Mouse (Mus musculus) neural tube, embryonic 14.5 days (tissue): ENCODE measurements around the gene Olfr633. TPM values are rescaled to one million over a fixed set of nuclear protein-coding genes. Genes with fewer than 3 reads are reported as not detected.

ENCODE experiments used
- ATAC-seq: fragments of 200-750 bp; cut with Nextera tagmentation; 2 replicates; pipeline ENCODE4 v1.8.0; 2017; ENCODE audit warnings: low read depth, mild to moderate bottlenecking, moderate TSS enrichment, moderate library complexity
- H3K27ac ChIP-seq: fragments of 300-500 bp; sonication (generic); 2 replicates; pipeline ENCODE4 v1.5.1; 2014; ENCODE audit warnings: low read depth, mild to moderate bottlenecking, control low read depth, low read length, moderate library complexity, mixed read lengths
- H3K27me3 ChIP-seq: fragments of 300-500 bp; sonication (generic); 2 replicates; pipeline ENCODE4 v1.6.1; 2014; ENCODE audit warnings: low read length; ENCODE audit not compliant: control insufficient read depth, insufficient read depth
- H3K36me3 ChIP-seq: fragments of 300-500 bp; sonication (generic); 2 replicates; pipeline ENCODE4 v1.6.1; 2014; ENCODE audit warnings: low read length, mixed read lengths; ENCODE audit not compliant: control insufficient read depth, insufficient read depth
- H3K4me1 ChIP-seq: fragments of 300-500 bp; sonication (generic); 2 replicates; pipeline ENCODE4 v1.6.1; 2014; ENCODE audit warnings: low read length; ENCODE audit not compliant: control insufficient read depth, insufficient read depth
- H3K4me2 ChIP-seq: fragments of 300-500 bp; sonication (generic); 2 replicates; pipeline ENCODE4 v1.6.1; 2014; ENCODE audit warnings: mild to moderate bottlenecking, low read depth, low read length, control low read depth
- H3K4me3 ChIP-seq: fragments of 300-500 bp; sonication (generic); 2 replicates; pipeline ENCODE4 v1.5.1; 2014; ENCODE audit warnings: low read depth, low read length, control low read depth, mixed read lengths
- H3K9ac ChIP-seq: fragments of 300-500 bp; sonication (generic); replicated peaks from 2 replicates; pipeline ENCODE4 v1.6.1; 2014; ENCODE audit warnings: low read depth, mild to moderate bottlenecking, control low read depth, low read length, mixed read lengths
- H3K9me3 ChIP-seq: fragments of 300-500 bp; sonication (generic); 2 replicates; pipeline ENCODE4 v1.6.1; 2016; ENCODE audit warnings: low read length; ENCODE audit not compliant: control insufficient read depth
- WGBS: fragments of 180-500 bp; shearing (Covaris S2); extraction: QIAGEN DNeasy Blood & Tissue Kit; methylation state at CpG from one replicate; pipeline ENCODE4 v1.1.7; 2014; 5-methylcytosine and 5-hydroxymethylcytosine counted together
- polyA plus RNA-seq: library from polyadenylated mRNA; unstranded; fragments of >200 nt; fragmentation: Nextera tagmentation; extraction: Ambion mirVana; gene quantifications from 2 replicates; pipeline ENCODE4 v1.2.1, GENCODE M21; 2014

Olfr633 gene
- polyA plus RNA-seq, 1 experiment from 2014 or later: not detected

DNA sequence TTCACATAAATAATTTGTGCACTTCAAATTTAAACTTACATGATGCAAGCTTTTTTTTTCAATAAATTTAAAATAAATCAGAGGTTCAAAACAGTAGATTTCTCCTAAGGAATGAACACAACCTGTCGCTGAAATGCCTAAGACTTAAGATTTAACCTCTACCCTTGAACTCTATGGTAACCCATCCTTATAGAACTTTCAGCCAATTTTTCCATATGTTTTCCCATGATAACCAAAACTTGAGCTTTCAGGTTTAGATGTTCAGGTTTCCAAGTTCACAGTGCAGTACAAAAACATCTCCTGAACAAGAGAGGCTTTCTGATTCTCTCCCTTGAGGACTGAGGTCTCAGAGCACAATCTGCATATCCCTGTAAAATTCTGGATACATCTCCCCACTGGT is 26.6 kb downstream of the Olfr633 start, which contains the start of gene Olfr635:
Gene Olfr635, plus strand, starts transcription at position 301 of the 400 bp plus-strand sequence.
- no peaks in the 10 kb centered on the region for H3K4me1 ChIP-seq
- no peak within 1 kb of the TSS for H3K4me2 ChIP-seq
- H3K27ac ChIP-seq: no peak within 1 kb of the TSS
- H3K4me3 ChIP-seq: no peak within 1 kb of the TSS
- H3K36me3 ChIP-seq: no peaks in the 10 kb centered on the region
- H3K9ac ChIP-seq: no peak within 1 kb of the TSS
- no peak for ATAC-seq
- no peaks in the 10 kb centered on the region for H3K9me3 ChIP-seq
- H3K27me3 ChIP-seq: no peaks in the 10 kb centered on the region
- WGBS: 83% methylated on average over 1 of the region's 1 CpGs

DNA sequence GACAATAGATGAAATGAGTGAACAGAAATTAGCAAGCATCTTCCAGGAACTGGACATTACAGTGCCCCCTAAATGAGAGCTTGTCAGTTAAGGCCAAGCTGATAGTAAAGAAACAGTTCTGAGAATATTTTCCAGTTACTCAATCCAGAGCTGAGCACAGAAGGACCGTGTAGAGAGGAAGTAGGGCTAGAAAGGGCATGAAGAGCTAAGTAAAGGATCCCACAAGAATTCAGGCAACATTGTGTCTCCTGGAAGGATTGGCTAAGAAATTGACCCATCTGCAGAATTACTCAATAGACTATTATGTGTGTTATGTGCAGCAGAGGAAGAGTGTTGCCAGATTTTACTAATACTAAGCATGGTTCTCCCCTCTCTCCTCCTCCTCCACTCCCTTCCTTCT is 27.5 kb downstream of the Olfr633 start:
- Histone ChIP-seq H3K4me1 (no peaks in the 10 kb centered on the region), H3K36me3 (no peaks in the 10 kb centered on the region), H3K27ac (no peak overlapping the region), H3K9me3 (no peaks in the 10 kb centered on the region), H3K27me3 (no peaks in the 10 kb centered on the region), H3K9ac (no peak overlapping the region), H3K4me2 (no peak overlapping the region), H3K4me3 (no peak overlapping the region)
- WGBS: 83% methylated on average over 1 of the region's 1 CpGs
- no peak for ATAC-seq

DNA sequence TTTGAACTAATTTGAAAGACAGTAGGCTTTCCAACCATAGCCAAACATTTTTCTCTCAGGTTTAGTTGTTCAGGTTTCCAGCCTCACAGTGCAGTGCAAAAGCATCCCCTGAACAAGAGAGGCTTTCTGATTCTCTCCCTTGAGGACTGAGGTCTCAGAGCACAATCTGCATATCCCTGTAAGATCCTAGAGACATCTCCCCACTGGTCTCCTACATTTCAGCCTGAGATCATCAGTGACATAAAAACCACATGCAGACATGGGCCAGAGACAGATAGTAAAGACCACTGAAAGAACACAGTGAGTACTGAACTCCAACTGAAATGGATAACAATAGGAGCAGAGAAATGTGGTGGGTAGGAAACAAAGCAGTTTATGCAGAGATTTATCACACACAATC is 54.2 kb downstream of the Olfr633 start, which contains the start of gene Olfr638:
Gene Olfr638, plus strand, starts transcription at position 301 of the 400 bp plus-strand sequence.
- no peaks in the 10 kb centered on the region for H3K4me1 ChIP-seq
- H3K9me3 ChIP-seq: no peaks in the 10 kb centered on the region
- no peak within 1 kb of the TSS for H3K27ac ChIP-seq
- ATAC-seq: no peak
- H3K36me3 ChIP-seq: no peaks in the 10 kb centered on the region
- H3K4me2 ChIP-seq: no peak within 1 kb of the TSS
- no peak within 1 kb of the TSS for H3K4me3 ChIP-seq
- H3K27me3 ChIP-seq: no peaks in the 10 kb centered on the region
- H3K9ac ChIP-seq: no peak within 1 kb of the TSS

Other genes starting within 250 kb of the Olfr633 start
- not detected in 2 replicates for gene Olfr243, start 229.8 kb upstream of the Olfr633 start, polyA plus RNA-seq
- not detected in 2 replicates for gene Olfr628, start 214.1 kb upstream of the Olfr633 start, polyA plus RNA-seq
- not detected in 2 replicates for gene Olfr629, start 199.5 kb upstream of the Olfr633 start, polyA plus RNA-seq
- not detected in 2 replicates for gene Olfr630, start 187.1 kb upstream of the Olfr633 start, polyA plus RNA-seq
- gene Olfr69, start 172.8 kb upstream of the Olfr633 start, polyA plus RNA-seq: not detected in 2 replicates
- gene Olfr68, start 164.7 kb upstream of the Olfr633 start, polyA plus RNA-seq: not detected in 2 replicates
- gene Olfr67, start 152.6 kb upstream of the Olfr633 start, polyA plus RNA-seq: not detected in 2 replicates
- gene Hbb-bt, start 130.4 kb upstream of the Olfr633 start, polyA plus RNA-seq: 1,217 and 1,461 TPM in 2 replicates
- gene Hbb-bs, start 116.3 kb upstream of the Olfr633 start, polyA plus RNA-seq: 2,922 and 4,105 TPM in 2 replicates
- gene Hbb-bh2, start 103.9 kb upstream of the Olfr633 start, polyA plus RNA-seq: not detected in 2 replicates
- 1.5 and 5.1 TPM in 2 replicates for gene Hbb-bh1, start 101.3 kb upstream of the Olfr633 start, polyA plus RNA-seq
- gene Hbb-y, start 91.2 kb upstream of the Olfr633 start, polyA plus RNA-seq: 261 and 1,449 TPM in 2 replicates
- gene Olfr66, start 58.2 kb upstream of the Olfr633 start, polyA plus RNA-seq: not detected in 2 replicates
- not detected in 2 replicates for gene Olfr64, start 50.0 kb upstream of the Olfr633 start, polyA plus RNA-seq
- not detected in 2 replicates for gene Olfr65, start 41.0 kb upstream of the Olfr633 start, polyA plus RNA-seq
- not detected in 2 replicates for gene Olfr631, start 15.6 kb upstream of the Olfr633 start, polyA plus RNA-seq
- not detected in 2 replicates for gene Olfr632, start 10.1 kb upstream of the Olfr633 start, polyA plus RNA-seq
- 0.03 TPM in 1 of 2 replicates, not detected in the other for gene Olfr635, start 26.7 kb downstream of the Olfr633 start, polyA plus RNA-seq
- not detected in 2 replicates for gene Olfr638, start 54.3 kb downstream of the Olfr633 start, polyA plus RNA-seq
- gene Olfr639, start 72.9 kb downstream of the Olfr633 start, polyA plus RNA-seq: 0.04 TPM in 1 of 2 replicates, not detected in the other
- not detected in 2 replicates for gene Olfr640, start 81.1 kb downstream of the Olfr633 start, polyA plus RNA-seq
- not detected in 2 replicates for gene Olfr641, start 91.0 kb downstream of the Olfr633 start, polyA plus RNA-seq
- not detected in 2 replicates for gene Olfr642, start 108.2 kb downstream of the Olfr633 start, polyA plus RNA-seq
- gene 4930516K23Rik, start 117.0 kb downstream of the Olfr633 start, polyA plus RNA-seq: not detected in 2 replicates
- not detected in 2 replicates for gene Olfr644, start 127.4 kb downstream of the Olfr633 start, polyA plus RNA-seq
- gene Olfr645, start 141.0 kb downstream of the Olfr633 start, polyA plus RNA-seq: not detected in 2 replicates
- gene Olfr646, start 160.4 kb downstream of the Olfr633 start, polyA plus RNA-seq: not detected in 2 replicates
- gene Ubqln5, start 185.4 kb downstream of the Olfr633 start, polyA plus RNA-seq: not detected in 2 replicates
- gene Olfr643, start 193.0 kb downstream of the Olfr633 start, polyA plus RNA-seq: not detected in 2 replicates
- gene Ubqln3, start 198.8 kb downstream of the Olfr633 start, polyA plus RNA-seq: not detected in 2 replicates
- gene Ubqlnl, start 206.1 kb downstream of the Olfr633 start, polyA plus RNA-seq: not detected in 2 replicates
- gene Olfm5, start 220.4 kb downstream of the Olfr633 start, polyA plus RNA-seq: not detected in 2 replicates
- gene Olfr648, start 239.0 kb downstream of the Olfr633 start, polyA plus RNA-seq: 0.37 and 0.78 TPM in 2 replicates